Mouse (Mus musculus): ENCODE data around the gene Defb45. TPM values are rescaled to one million over a fixed set of nuclear protein-coding genes. Genes with fewer than 3 reads are reported as not detected.

The Defb45 gene
- polyA plus RNA-seq, 1 experiment from 2014 or later: not detected

- H3K9me3 ChIP-seq (ENCODE audit: control insufficient read depth, low read length): no peaks in the 10 kb centered on the region
- no peak overlapping the region for H3K27ac ChIP-seq (replicated peaks; ENCODE audit: low read depth, low read length)
- H3K4me1 ChIP-seq (ENCODE audit: control insufficient read depth, insufficient read depth, low read length): peaks cover 16% of the 10 kb centered on the region
- 88% methylated on average over 6 of the region's 6 CpGs for WGBS
- DNase-seq (no peak), ATAC-seq (ENCODE audit: low FRiP score, low TSS enrichment) (no peak)
- H3K36me3 ChIP-seq (ENCODE audit: control insufficient read depth, insufficient read depth, low read length): no peaks in the 10 kb centered on the region
- no peak overlapping the region for H3K9ac ChIP-seq (replicated peaks; ENCODE audit: low read length)
- H3K4me3 ChIP-seq (replicated peaks; ENCODE audit: low read depth, low read length): no peak overlapping the region
- peaks cover 29% of the 10 kb centered on the region; the same call in 1 of the 2 replicates for H3K27me3 ChIP-seq (ENCODE audit: control insufficient read depth, insufficient read depth, low read length)
- H3K4me2 ChIP-seq (ENCODE audit: low read length): no peak overlapping the region
Measured at GRCm38 (mm10) chr2:152629904-152630303, 30.7 kb upstream of the Defb45 start.

- 62% methylated on average over 3 of the region's 3 CpGs for WGBS
- peaks cover 29% of the 10 kb centered on the region; the same call in 1 of the 2 replicates for H3K27me3 ChIP-seq (ENCODE audit: control insufficient read depth, insufficient read depth, low read length)
- no peaks in the 10 kb centered on the region for H3K9me3 ChIP-seq (ENCODE audit: control insufficient read depth, low read length)
- no peaks in the 10 kb centered on the region for H3K36me3 ChIP-seq (ENCODE audit: control insufficient read depth, insufficient read depth, low read length)
- no peak for ATAC-seq (ENCODE audit: low FRiP score, low TSS enrichment)
- H3K27ac ChIP-seq (replicated peaks; ENCODE audit: low read depth, low read length): no peak overlapping the region
- H3K4me2 ChIP-seq (ENCODE audit: low read length): no peak overlapping the region
- H3K9ac ChIP-seq (replicated peaks; ENCODE audit: low read length): no peak overlapping the region
- DNase-seq: no peak
- H3K4me3 ChIP-seq (replicated peaks; ENCODE audit: low read depth, low read length): no peak overlapping the region
- peaks cover 16% of the 10 kb centered on the region for H3K4me1 ChIP-seq (ENCODE audit: control insufficient read depth, insufficient read depth, low read length)
Measured at GRCm38 (mm10) chr2:152629239-152629638, 30.0 kb upstream of the Defb45 start.

GRCm38 (mm10) chr2:152628066-152628465, 28.9 kb upstream of the Defb45 start:
- no peak for DNase-seq
- Histone ChIP-seq H3K27me3 (ENCODE audit: control insufficient read depth, insufficient read depth, low read length) (peaks cover 29% of the 10 kb centered on the region; the same call in 1 of the 2 replicates), H3K36me3 (ENCODE audit: control insufficient read depth, insufficient read depth, low read length) (no peaks in the 10 kb centered on the region), H3K9me3 (ENCODE audit: control insufficient read depth, low read length) (no peaks in the 10 kb centered on the region), H3K27ac (replicated peaks; ENCODE audit: low read depth, low read length) (no peak overlapping the region), H3K9ac (replicated peaks; ENCODE audit: low read length) (no peak overlapping the region), H3K4me3 (replicated peaks; ENCODE audit: low read depth, low read length) (no peak overlapping the region), H3K4me1 (ENCODE audit: control insufficient read depth, insufficient read depth, low read length) (peaks cover 16% of the 10 kb centered on the region), H3K4me2 (ENCODE audit: low read length) (no peak overlapping the region)
- WGBS: 43% methylated on average over 17 of the region's 17 CpGs
- ATAC-seq (ENCODE audit: low FRiP score, low TSS enrichment): no peak

- peak within 1 kb of the TSS; percentile 49 for H3K4me2 ChIP-seq (ENCODE audit: low read length)
- no peak within 1 kb of the TSS for H3K27ac ChIP-seq (replicated peaks; ENCODE audit: low read depth, low read length)
- DNase-seq (peak; percentile 30), ATAC-seq (ENCODE audit: low FRiP score, low TSS enrichment) (no peak)
- peak within 1 kb of the TSS; percentile 34; the same call in 1 of the 2 replicates for H3K9ac ChIP-seq (replicated peaks; ENCODE audit: low read length)
- H3K9me3 ChIP-seq (ENCODE audit: control insufficient read depth, low read length): no peaks in the 10 kb centered on the region
- H3K4me3 ChIP-seq (replicated peaks; ENCODE audit: low read depth, low read length): peak within 1 kb of the TSS; percentile 27
- no peaks in the 10 kb centered on the region for H3K36me3 ChIP-seq (ENCODE audit: control insufficient read depth, insufficient read depth, low read length)
- peaks cover 16% of the 10 kb centered on the region for H3K4me1 ChIP-seq (ENCODE audit: control insufficient read depth, insufficient read depth, low read length)
- WGBS: 2% methylated on average over 59 of the region's 59 CpGs
- peaks cover 29% of the 10 kb centered on the region; the same call in 1 of the 2 replicates for H3K27me3 ChIP-seq (ENCODE audit: control insufficient read depth, insufficient read depth, low read length)
Measured at GRCm38 (mm10) chr2:152626774-152627591, 27.8 kb upstream of the Defb45 start, which contains the start of gene Rem1. Gene Rem1 (plus strand): TSS chr2:152626951.

- no peaks in the 10 kb centered on the region for H3K9me3 ChIP-seq (ENCODE audit: control insufficient read depth, low read length)
- no peak overlapping the region for H3K27ac ChIP-seq (replicated peaks; ENCODE audit: low read depth, low read length)
- H3K4me2 ChIP-seq (ENCODE audit: low read length): no peak overlapping the region
- peaks cover 29% of the 10 kb centered on the region; the same call in 1 of the 2 replicates for H3K27me3 ChIP-seq (ENCODE audit: control insufficient read depth, insufficient read depth, low read length)
- H3K4me1 ChIP-seq (ENCODE audit: control insufficient read depth, insufficient read depth, low read length): peaks cover 16% of the 10 kb centered on the region
- WGBS: 0% methylated on average over 1 of the region's 1 CpGs
- peak; percentile 46 for DNase-seq
- no peak overlapping the region for H3K4me3 ChIP-seq (replicated peaks; ENCODE audit: low read depth, low read length)
- H3K36me3 ChIP-seq (ENCODE audit: control insufficient read depth, insufficient read depth, low read length): no peaks in the 10 kb centered on the region
- H3K9ac ChIP-seq (replicated peaks; ENCODE audit: low read length): no peak overlapping the region
- no peak for ATAC-seq (ENCODE audit: low FRiP score, low TSS enrichment)
Measured at GRCm38 (mm10) chr2:152625256-152625655, 26.1 kb upstream of the Defb45 start.

GRCm38 (mm10) chr2:152624566-152624965, 25.4 kb upstream of the Defb45 start:
- no peaks in the 10 kb centered on the region for H3K36me3 ChIP-seq (ENCODE audit: control insufficient read depth, insufficient read depth, low read length)
- no peaks in the 10 kb centered on the region for H3K9me3 ChIP-seq (ENCODE audit: control insufficient read depth, low read length)
- H3K9ac ChIP-seq (replicated peaks; ENCODE audit: low read length): no peak overlapping the region
- DNase-seq: no peak
- no peak for ATAC-seq (ENCODE audit: low FRiP score, low TSS enrichment)
- no peak overlapping the region for H3K4me3 ChIP-seq (replicated peaks; ENCODE audit: low read depth, low read length)
- H3K27ac ChIP-seq (replicated peaks; ENCODE audit: low read depth, low read length): no peak overlapping the region
- peaks cover 29% of the 10 kb centered on the region; the same call in 1 of the 2 replicates for H3K27me3 ChIP-seq (ENCODE audit: control insufficient read depth, insufficient read depth, low read length)
- WGBS: 87% methylated on average over 2 of the region's 2 CpGs
- no peak overlapping the region for H3K4me2 ChIP-seq (ENCODE audit: low read length)
- peaks cover 16% of the 10 kb centered on the region for H3K4me1 ChIP-seq (ENCODE audit: control insufficient read depth, insufficient read depth, low read length)

- H3K9ac ChIP-seq (replicated peaks; ENCODE audit: low read length): no peak within 1 kb of the TSS
- no peaks in the 10 kb centered on the region for H3K36me3 ChIP-seq (ENCODE audit: control insufficient read depth, insufficient read depth, low read length)
- H3K4me3 ChIP-seq (replicated peaks; ENCODE audit: low read depth, low read length): no peak within 1 kb of the TSS
- peaks cover 24% of the 10 kb centered on the region; the same call in 1 of the 2 replicates for H3K27me3 ChIP-seq (ENCODE audit: control insufficient read depth, insufficient read depth, low read length)
- ATAC-seq (ENCODE audit: low FRiP score, low TSS enrichment) (no peak), DNase-seq (no peak)
- H3K4me1 ChIP-seq (ENCODE audit: control insufficient read depth, insufficient read depth, low read length): peaks cover 16% of the 10 kb centered on the region
- H3K27ac ChIP-seq (replicated peaks; ENCODE audit: low read depth, low read length): no peak within 1 kb of the TSS
- H3K9me3 ChIP-seq (ENCODE audit: control insufficient read depth, low read length): no peaks in the 10 kb centered on the region
- WGBS: 86% methylated on average over 7 of the region's 7 CpGs
- no peak within 1 kb of the TSS for H3K4me2 ChIP-seq (ENCODE audit: low read length)
Measured at GRCm38 (mm10) chr2:152622953-152623352, 23.8 kb upstream of the Defb45 start, which contains the start of gene Defb25. Gene Defb25 (minus strand): TSS chr2:152623053.

GRCm38 (mm10) chr2:152622151-152622550, 23.0 kb upstream of the Defb45 start:
- DNase-seq: no peak
- Histone ChIP-seq H3K4me1 (ENCODE audit: control insufficient read depth, insufficient read depth, low read length) (peaks cover 13% of the 10 kb centered on the region), H3K27me3 (ENCODE audit: control insufficient read depth, insufficient read depth, low read length) (peaks cover 16% of the 10 kb centered on the region; the same call in 1 of the 2 replicates), H3K4me2 (ENCODE audit: low read length) (no peak overlapping the region), H3K9me3 (ENCODE audit: control insufficient read depth, low read length) (no peaks in the 10 kb centered on the region), H3K36me3 (ENCODE audit: control insufficient read depth, insufficient read depth, low read length) (no peaks in the 10 kb centered on the region), H3K9ac (replicated peaks; ENCODE audit: low read length) (no peak overlapping the region), H3K27ac (replicated peaks; ENCODE audit: low read depth, low read length) (no peak overlapping the region), H3K4me3 (replicated peaks; ENCODE audit: low read depth, low read length) (no peak overlapping the region)
- 92% methylated on average over 13 of the region's 13 CpGs for WGBS
- ATAC-seq (ENCODE audit: low FRiP score, low TSS enrichment): no peak

All from midbrain, embryonic 14.5 days (tissue).